Mouse (Mus musculus) thymus, adult 2 months (tissue): ENCODE data around the gene Tm4sf19. TPM values are rescaled to one million over a fixed set of nuclear protein-coding genes. Genes with fewer than 3 reads are reported as not detected.

Experiments
- DNase-seq: peaks from one replicate; pipeline ENCODE4 v3.0.0; 2021
- H3K27ac ChIP-seq: fragments of 200-500 bp; 2 replicates; pipeline ENCODE4 v1.5.1; 2012; ENCODE audit warnings: low read length, control low read depth; ENCODE audit not compliant: control insufficient read depth, insufficient read depth
- H3K27me3 ChIP-seq: fragments of 200-500 bp; 2 replicates; pipeline ENCODE4 v1.6.1; 2012; ENCODE audit warnings: mild to moderate bottlenecking, low read length, moderate library complexity, mixed read lengths; ENCODE audit not compliant: control insufficient read depth, insufficient read depth
- H3K36me3 ChIP-seq: fragments of 200-500 bp; 2 replicates; pipeline ENCODE4 v1.6.1; 2012; ENCODE audit warnings: mild to moderate bottlenecking, low read length, moderate library complexity; ENCODE audit not compliant: control insufficient read depth, insufficient read depth
- H3K4me1 ChIP-seq: fragments of 200-500 bp; replicated peaks from 2 replicates; pipeline ENCODE4 v1.6.1; 2012; ENCODE audit warnings: low read length; ENCODE audit not compliant: control insufficient read depth, insufficient read depth
- H3K4me3 ChIP-seq: fragments of 200-500 bp; 2 replicates; pipeline ENCODE4 v1.5.1; 2012; ENCODE audit warnings: mild to moderate bottlenecking, low read length, control low read depth, moderate library complexity; ENCODE audit not compliant: control insufficient read depth, insufficient read depth
- CTCF ChIP-seq: fragments of 200-500 bp; IDR thresholded peaks from 2 replicates; pipeline ENCODE4 v1.5.1; 2012; ENCODE audit warnings: mild to moderate bottlenecking, control low read depth, low read length, moderate library complexity, borderline replicate concordance; ENCODE audit not compliant: control insufficient read depth, poor library complexity, insufficient read depth; ENCODE audit errors: extremely low read depth
- POLR2A ChIP-seq: fragments of 200-500 bp; IDR thresholded peaks from 2 replicates; pipeline ENCODE4 v1.6.1; 2012; ENCODE audit warnings: mild to moderate bottlenecking, low read length, control low read depth, moderate library complexity; ENCODE audit not compliant: control insufficient read depth, poor library complexity, insufficient read depth; ENCODE audit errors: extremely low read depth
- WGBS: fragments of 180-500 bp; shearing (Covaris S2); methylation state at CpG from one replicate; pipeline ENCODE4 v1.1.7; 2018; 5-methylcytosine and 5-hydroxymethylcytosine counted together
- polyA plus RNA-seq: library from polyadenylated mRNA; depleted of rRNA; stranded (reverse); fragments of >200 nt; gene quantifications from 2 replicates; pipeline ENCODE4 v1.2.3, GENCODE M21; 2012

Gene Tm4sf19
- polyA plus RNA-seq, 1 experiment, result 0.23 TPM

DNA sequence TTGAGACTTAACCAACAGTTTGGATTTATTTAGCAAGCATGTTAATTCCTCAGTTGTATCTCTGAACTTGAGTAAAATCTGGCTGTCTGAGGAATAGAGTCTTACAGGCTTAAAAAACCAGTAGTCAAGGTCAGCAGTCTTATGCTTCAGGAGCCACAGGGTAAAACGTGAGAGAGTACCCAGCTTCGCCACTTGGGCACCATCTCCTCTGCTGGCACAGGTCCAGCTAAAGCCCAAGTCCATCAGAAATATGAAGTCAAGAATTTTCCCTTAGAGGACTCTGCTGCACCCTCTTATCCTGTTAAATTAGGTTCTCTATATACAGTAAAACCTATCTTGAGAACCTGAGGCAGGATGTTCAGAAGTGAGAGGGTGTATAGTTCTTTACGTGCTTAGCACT, 13.5 kb upstream of the Tm4sf19 start:
- Histone ChIP-seq H3K27ac (no peak overlapping the region), H3K4me1 (no peaks in the 10 kb centered on the region), H3K4me3 (no peak overlapping the region), H3K27me3 (no peaks in the 10 kb centered on the region), H3K36me3 (peaks cover 40% of the 10 kb centered on the region)
- TF ChIP-seq POLR2A (no peak), CTCF (no peak)
- WGBS, result 96% methylated on average over 3 of the region's 3 CpGs
- no peak for DNase-seq

DNA sequence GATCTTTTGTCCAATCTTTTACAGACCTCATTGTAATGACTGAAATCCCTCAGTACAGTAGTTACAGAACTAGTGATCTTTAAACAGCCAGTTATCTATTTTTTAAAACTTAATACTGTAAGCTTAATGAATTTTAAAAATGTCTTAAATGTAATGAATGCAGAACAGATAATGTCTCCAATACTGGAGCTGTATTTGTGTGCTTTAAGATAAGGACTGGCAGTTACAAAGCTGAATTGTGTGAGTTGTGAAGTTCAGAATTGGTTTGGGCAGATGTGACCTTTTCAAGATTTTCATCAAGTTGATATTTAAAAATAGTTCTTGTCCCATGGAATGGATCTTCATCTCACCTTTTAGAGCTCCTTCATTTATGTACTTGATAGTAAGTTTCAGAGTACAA, 11.3 kb upstream of the Tm4sf19 start:
- no peak overlapping the region for H3K4me3 ChIP-seq
- H3K4me1 ChIP-seq, result no peaks in the 10 kb centered on the region
- no peak overlapping the region for H3K27ac ChIP-seq
- TF ChIP-seq CTCF, result no peak
- no peak for TF ChIP-seq POLR2A
- H3K36me3 ChIP-seq, result peaks cover 26% of the 10 kb centered on the region
- no peak for DNase-seq
- H3K27me3 ChIP-seq, result no peaks in the 10 kb centered on the region

- H3K4me1 ChIP-seq, result no peaks in the 10 kb centered on the region
- TF ChIP-seq POLR2A (no peak), CTCF (no peak)
- peaks cover 23% of the 10 kb centered on the region for H3K36me3 ChIP-seq
- H3K27me3 ChIP-seq, result no peaks in the 10 kb centered on the region
- no peak overlapping the region for H3K4me3 ChIP-seq
- WGBS, result 94% methylated on average over 3 of the region's 3 CpGs
- DNase-seq, result no peak
- H3K27ac ChIP-seq, result no peak overlapping the region
These were observed 10.5 kb upstream of the Tm4sf19 start for GRCm38 (mm10) chr16:32389841-32390240.

- Histone ChIP-seq H3K4me1 (no peaks in the 10 kb centered on the region), H3K4me3 (no peak overlapping the region), H3K27ac (no peak overlapping the region), H3K27me3 (no peaks in the 10 kb centered on the region), H3K36me3 (peaks cover 13% of the 10 kb centered on the region)
- 82% methylated on average over 3 of the region's 3 CpGs for WGBS
- TF ChIP-seq POLR2A (no peak), CTCF (no peak)
- no peak for DNase-seq
These were observed 9.4 kb upstream of the Tm4sf19 start for GRCm38 (mm10) chr16:32390882-32391281.

GRCm38 (mm10) chr16:32395679-32396540, 4.4 kb upstream of the Tm4sf19 start:
- Histone ChIP-seq H3K4me1 (no peaks in the 10 kb centered on the region), H3K27me3 (no peaks in the 10 kb centered on the region), H3K36me3 (no peaks in the 10 kb centered on the region), H3K4me3 (no peak overlapping the region), H3K27ac (no peak overlapping the region)
- TF ChIP-seq POLR2A (no peak), CTCF (no peak)
- 62% methylated on average over 6 of the region's 6 CpGs for WGBS
- DNase-seq, result no peak

DNA sequence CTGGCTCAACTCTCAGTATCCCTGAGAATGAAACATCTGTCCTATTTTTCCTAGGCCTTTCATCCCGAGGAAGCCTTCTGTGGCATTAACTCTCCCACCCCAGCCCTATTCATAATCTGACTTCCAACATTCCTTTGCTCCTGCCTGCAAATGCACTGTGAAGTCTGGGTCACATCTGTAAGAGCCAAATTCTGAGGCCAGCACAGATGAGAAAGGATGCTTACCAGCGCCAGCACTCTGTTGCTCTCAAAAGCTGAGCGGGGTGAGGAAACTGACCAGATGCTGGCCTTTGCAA, 3.8 kb upstream of the Tm4sf19 start:
- no peaks in the 10 kb centered on the region for H3K36me3 ChIP-seq
- TF ChIP-seq CTCF, result no peak
- TF ChIP-seq POLR2A, result no peak
- 91% methylated on average over 3 of the region's 3 CpGs for WGBS
- no peak overlapping the region for H3K4me3 ChIP-seq
- H3K4me1 ChIP-seq, result peaks cover 4% of the 10 kb centered on the region
- H3K27ac ChIP-seq, result no peak overlapping the region
- no peaks in the 10 kb centered on the region for H3K27me3 ChIP-seq
- DNase-seq, result no peak
